Mouse (Mus musculus) brain, adult 2 months (tissue): ENCODE data around the gene D930048N14Rik.
"Not testable (repeated sequence)": the region's sequence is repeated elsewhere in the genome, so short reads cannot be mapped to it uniquely, and the experiment has no call there.

Source experiments
- DNase-seq: peaks from one replicate; pipeline ENCODE4 v3.0.0; 2011; ENCODE audit warnings: low read depth, low spot score

D930048N14Rik gene

GRCm38 (mm10) chr11:51627907-51628306 lies 22.8 kb upstream of the D930048N14Rik start:
- DNase-seq: peak; percentile 48

- DNase-seq: peak; percentile 89
Measured at GRCm38 (mm10) chr11:51629651-51630314, 21.0 kb upstream of the D930048N14Rik start.

GRCm38 (mm10) chr11:51632130-51632753 lies 18.5 kb upstream of the D930048N14Rik start:
- no peak for DNase-seq

- DNase-seq: not testable (repeated sequence)
Measured at GRCm38 (mm10) chr11:51633200-51633599, 17.6 kb upstream of the D930048N14Rik start.

- DNase-seq: no peak
Measured at GRCm38 (mm10) chr11:51633721-51634120, 17.0 kb upstream of the D930048N14Rik start.

- no peak for DNase-seq
Measured at GRCm38 (mm10) chr11:51635127-51635524, 15.6 kb upstream of the D930048N14Rik start.

GRCm38 (mm10) chr11:51635525-51636322 lies 15.0 kb upstream of the D930048N14Rik start, which contains the start of gene Rmnd5b:
Gene Rmnd5b (minus strand): TSS chr11:51635896.
- peak; percentile 97 for DNase-seq

GRCm38 (mm10) chr11:51636323-51636684 lies 14.4 kb upstream of the D930048N14Rik start:
- DNase-seq: peak; percentile 90

GRCm38 (mm10) chr11:51637971-51638414 lies 12.8 kb upstream of the D930048N14Rik start:
- DNase-seq: peak; percentile 31

- DNase-seq: no peak
Measured at GRCm38 (mm10) chr11:51638497-51638896, 12.3 kb upstream of the D930048N14Rik start.

GRCm38 (mm10) chr11:51640748-51641147 lies 10.0 kb upstream of the D930048N14Rik start:
- DNase-seq: no peak

GRCm38 (mm10) chr11:51643202-51643601 lies 7.6 kb upstream of the D930048N14Rik start:
- no peak for DNase-seq

GRCm38 (mm10) chr11:51643761-51644160 lies 7.0 kb upstream of the D930048N14Rik start:
- DNase-seq: peak; percentile 38

GRCm38 (mm10) chr11:51644217-51644616 lies 6.5 kb upstream of the D930048N14Rik start:
- DNase-seq: peak; percentile 23

GRCm38 (mm10) chr11:51645293-51645692 lies 5.5 kb upstream of the D930048N14Rik start:
- no peak for DNase-seq

GRCm38 (mm10) chr11:51646245-51646644 lies 4.5 kb upstream of the D930048N14Rik start:
- DNase-seq: no peak

- DNase-seq: peak; percentile 64
Measured at GRCm38 (mm10) chr11:51646751-51647667, 3.7 kb upstream of the D930048N14Rik start.

- no peak for DNase-seq
Measured at GRCm38 (mm10) chr11:51648566-51648965, 2.2 kb upstream of the D930048N14Rik start.

GRCm38 (mm10) chr11:51649111-51649888 lies 1.5 kb upstream of the D930048N14Rik start:
- no peak for DNase-seq

- DNase-seq: peak; percentile 75
Measured at GRCm38 (mm10) chr11:51649889-51650199, 910 bp upstream of the D930048N14Rik start.

- no peak for DNase-seq
Measured at GRCm38 (mm10) chr11:51650261-51650660, 493 bp upstream of the D930048N14Rik start.
